Mouse (Mus musculus) lung, adult 2 months (tissue): ENCODE data around the gene Cisd3.

ENCODE experiments used
- CTCF ChIP-seq: fragments of 200-500 bp; IDR thresholded peaks from 2 replicates; pipeline ENCODE4 v1.5.1; 2011; ENCODE audit warnings: mild to moderate bottlenecking, low read length, control low read depth; ENCODE audit not compliant: insufficient read depth
- POLR2A ChIP-seq: fragments of 200-500 bp; IDR thresholded peaks from 2 replicates; pipeline ENCODE4 v1.6.1; 2011; ENCODE audit warnings: low read depth, mild to moderate bottlenecking, control low read depth, low read length, borderline replicate concordance; ENCODE audit errors: extremely low read depth

- peak; percentile 36; the same call in 1 of the 2 replicates for TF ChIP-seq POLR2A
- TF ChIP-seq CTCF, result no peak
Measured at GRCm38 (mm10) chr11:97661648-97662133, 23.9 kb upstream of the Cisd3 start.
